Mouse (Mus musculus) T-helper 1 cell (primary cell): ENCODE measurements around the gene Tmem139.

ENCODE experiments used
- in situ Hi-C: fragments of 300-600 bp; cut with MboI, MseI; formaldehyde crosslinking; loops from one replicate; pipeline ENCODE4 v1.15.1; 2025; ENCODE audit warnings: high pct_unique_total_duplicates

Gene Tmem139

DNA sequence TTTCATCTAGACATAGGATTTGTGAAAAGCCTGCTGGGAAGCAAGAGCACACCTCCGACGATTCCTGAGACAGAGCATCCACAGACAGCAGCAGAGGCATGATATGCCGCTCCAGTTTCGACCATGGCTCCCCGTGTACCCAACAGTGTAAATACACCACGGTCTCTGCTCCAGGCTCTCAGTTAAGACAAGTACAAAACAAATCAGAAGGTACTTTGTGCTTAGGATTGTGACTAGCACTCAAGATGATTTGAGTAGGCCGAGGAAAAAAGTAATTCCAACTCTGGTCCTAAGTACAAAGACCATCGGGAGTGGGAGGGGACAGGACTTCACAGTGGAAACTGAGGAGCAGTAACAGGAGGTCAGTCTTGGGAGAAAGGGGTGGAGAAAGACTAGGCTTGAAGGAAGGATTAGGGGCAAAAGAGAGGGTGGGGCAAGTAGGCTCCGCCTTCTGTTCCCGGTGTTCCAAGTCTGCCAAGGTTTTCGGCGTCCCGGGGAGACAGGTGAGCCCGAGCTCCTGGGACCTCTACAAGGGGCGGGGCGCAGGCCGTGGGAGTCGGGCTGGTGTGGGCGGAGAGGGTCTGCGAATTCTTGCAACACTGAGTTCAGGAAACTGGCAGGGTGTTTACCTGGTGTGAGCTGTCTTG, at the start of gene Tmem139:
Tmem139 (plus strand) TSS at position 447 of the 647 bp plus-strand sequence.
- in situ Hi-C loops: loop anchor here (5.0 kb wide), 1 partner anchor 694 kb away; no protein-coding TSS in a partner anchor

DNA sequence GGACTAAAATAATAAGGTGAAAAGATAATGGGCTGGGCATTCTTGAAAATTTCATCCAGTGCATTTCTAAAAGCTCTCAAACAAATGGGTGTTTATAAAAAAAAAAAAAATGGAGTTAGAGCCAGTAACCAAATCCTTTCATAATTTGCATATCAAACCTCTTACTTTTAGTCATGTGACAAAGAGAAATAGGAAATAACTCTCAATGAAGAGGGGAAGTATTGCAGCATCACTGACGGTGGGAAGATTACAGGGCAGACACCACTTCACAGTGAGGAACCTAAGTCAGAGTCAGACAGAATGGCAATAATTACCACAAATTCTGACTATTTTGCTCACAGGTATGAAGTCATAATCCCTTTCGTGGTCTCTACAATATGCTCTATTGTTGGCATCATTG, 46.7 kb upstream of the Tmem139 start, which contains the start of gene Tas2r144:
Tas2r144 (plus strand) TSS at position 301 of the 400 bp plus-strand sequence.
- in situ Hi-C loops: no loop called here

- in situ Hi-C loops: loop anchor here (10.0 kb wide), 1 partner anchor 643 kb away; no protein-coding TSS in a partner anchor
Measured at GRCm38 (mm10) chr6:42222286-42222685, 39.5 kb upstream of the Tmem139 start.

DNA sequence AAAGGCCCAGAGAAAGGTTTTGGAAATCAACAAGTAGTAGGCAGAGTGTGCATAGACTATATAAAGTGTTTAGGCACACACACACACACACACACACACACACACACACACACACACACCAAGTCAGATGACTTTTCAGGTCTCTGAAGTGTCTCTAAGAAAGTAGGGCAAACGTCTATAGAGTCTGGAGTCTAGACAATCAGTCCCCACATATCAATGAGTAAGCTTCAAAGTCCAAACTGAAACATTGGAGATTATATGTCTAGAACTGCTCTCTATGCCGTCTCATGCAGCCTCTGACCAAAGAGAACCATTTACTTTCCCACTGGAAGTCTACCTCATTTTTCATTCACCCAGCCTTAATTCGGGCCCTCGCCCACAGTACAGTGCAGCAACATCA, 36.7 kb upstream of the Tmem139 start:
- in situ Hi-C loops: loop anchor here (5.0 to 10.0 kb wide), 2 partner anchors 357 to 640 kb away; no protein-coding TSS in a partner anchor

GRCm38 (mm10) chr6:42227240-42228101, 34.3 kb upstream of the Tmem139 start:
- in situ Hi-C loops: loop anchor here (5.0 to 10.0 kb wide), 2 partner anchors 355 to 637 kb away; no protein-coding TSS in a partner anchor

GRCm38 (mm10) chr6:42229610-42230009, 32.2 kb upstream of the Tmem139 start:
- in situ Hi-C loops: loop anchor here (5.0 to 10.0 kb wide), 2 partner anchors 353 to 635 kb away; no protein-coding TSS in a partner anchor

DNA sequence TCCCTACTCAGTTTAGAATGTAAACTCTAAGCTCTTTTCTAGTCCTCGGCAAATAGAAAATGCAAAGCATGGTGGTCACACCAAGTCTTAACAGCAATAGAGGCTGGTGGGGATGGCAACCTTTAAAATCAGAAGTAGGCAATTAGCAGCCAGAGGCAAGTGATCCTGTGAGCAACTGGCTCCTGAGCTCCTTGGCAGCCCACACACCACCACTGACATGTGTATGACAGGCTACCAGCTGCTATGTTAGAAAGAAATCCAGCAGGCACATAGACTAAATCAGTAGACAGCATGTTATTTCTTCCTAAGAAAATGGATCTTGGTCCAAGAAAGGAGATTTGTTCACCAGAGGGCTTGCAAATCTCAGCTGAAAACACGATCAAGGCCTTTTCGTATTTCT, 30.6 kb upstream of the Tmem139 start:
- in situ Hi-C loops: no loop called here

DNA sequence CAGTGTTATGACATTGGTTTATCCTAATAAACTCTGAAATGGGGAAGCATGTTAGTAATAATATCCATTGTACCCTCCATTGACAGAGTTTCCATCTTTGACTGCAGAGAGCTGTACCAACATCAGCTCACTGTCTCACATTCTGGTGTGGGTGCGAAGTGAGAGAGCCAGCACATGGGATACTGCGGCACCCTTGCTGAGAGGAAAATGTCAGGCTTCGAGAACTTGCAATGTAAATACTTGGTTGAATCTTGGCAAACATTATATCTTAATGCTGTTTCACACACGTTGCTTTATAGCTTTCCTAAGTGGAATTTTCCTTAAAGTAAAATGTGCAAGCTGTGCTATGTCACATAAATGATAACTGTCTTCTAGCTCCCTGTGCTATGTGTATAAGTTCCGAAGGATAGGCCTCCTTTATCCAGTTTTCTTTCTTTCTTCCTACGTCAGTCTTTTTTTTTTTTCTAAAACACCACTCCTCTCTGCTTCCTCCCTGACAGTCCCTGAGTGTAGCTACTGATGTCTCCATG, 24.4 kb upstream of the Tmem139 start:
- in situ Hi-C loops: no loop called here

- in situ Hi-C loops: loop anchor here (10.0 kb wide), 1 partner anchor 1127 kb away; no protein-coding TSS in a partner anchor
Measured at GRCm38 (mm10) chr6:42241311-42242045, 20.3 kb upstream of the Tmem139 start.

GRCm38 (mm10) chr6:42245711-42246353, 15.9 kb upstream of the Tmem139 start, which contains the start of gene Gstk1:
Gstk1 (plus strand) TSS chr6:42245935.
- in situ Hi-C loops: loop anchor here (5.0 to 10.0 kb wide), 2 partner anchors 76 to 1131 kb away; partner anchors contain the start of gene Fam131b

DNA sequence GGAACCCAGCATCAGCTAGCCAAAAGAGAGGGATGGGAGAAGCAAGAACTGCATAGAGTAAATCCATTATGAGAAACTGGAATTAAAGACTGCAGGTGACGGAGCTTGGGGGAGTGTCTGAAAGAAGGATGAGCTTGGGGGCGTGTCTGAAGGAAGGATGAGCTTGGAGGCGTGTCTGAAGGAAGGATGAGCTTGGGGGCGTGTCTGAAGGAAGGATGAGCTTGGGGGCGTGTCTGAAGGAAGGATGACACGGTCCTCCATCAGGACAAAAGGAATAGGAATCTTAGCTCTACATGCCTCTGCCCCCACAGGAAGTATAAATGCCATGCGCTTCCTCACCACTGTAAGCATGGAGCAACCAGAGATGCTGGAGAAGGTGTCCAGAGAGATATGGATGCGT, 14.6 kb upstream of the Tmem139 start:
- in situ Hi-C loops: loop anchor here (5.0 to 10.0 kb wide), 2 partner anchors 75 to 1132 kb away; partner anchors contain the start of gene Fam131b

GRCm38 (mm10) chr6:42247981-42248380, 13.8 kb upstream of the Tmem139 start:
- in situ Hi-C loops: loop anchor here (5.0 to 10.0 kb wide), 2 partner anchors 74 to 1133 kb away; partner anchors contain the start of gene Fam131b

DNA sequence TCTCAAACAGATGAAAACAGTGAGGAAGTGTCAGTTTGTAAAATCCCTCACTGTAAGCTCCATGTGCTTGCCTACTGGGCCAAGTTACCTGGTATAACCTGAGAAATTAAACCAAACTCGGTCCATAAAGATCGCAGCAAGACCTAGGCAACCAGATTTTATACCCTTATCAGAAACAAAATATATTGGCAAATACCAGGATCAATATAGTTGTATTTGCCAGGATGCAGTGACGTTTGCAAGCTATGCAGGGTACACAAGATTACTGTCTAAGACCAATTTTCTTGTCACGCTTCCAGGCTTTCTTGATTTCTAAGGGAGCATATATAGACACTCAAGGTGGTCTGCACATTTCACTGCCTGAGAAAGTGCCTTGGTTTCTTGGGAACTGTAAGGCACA, 10.0 kb upstream of the Tmem139 start:
- in situ Hi-C loops: no loop called here

GRCm38 (mm10) chr6:42253103-42253502, 8.7 kb upstream of the Tmem139 start:
- in situ Hi-C loops: no loop called here

- in situ Hi-C loops: no loop called here
Measured at GRCm38 (mm10) chr6:42257303-42257863, 4.4 kb upstream of the Tmem139 start.

DNA sequence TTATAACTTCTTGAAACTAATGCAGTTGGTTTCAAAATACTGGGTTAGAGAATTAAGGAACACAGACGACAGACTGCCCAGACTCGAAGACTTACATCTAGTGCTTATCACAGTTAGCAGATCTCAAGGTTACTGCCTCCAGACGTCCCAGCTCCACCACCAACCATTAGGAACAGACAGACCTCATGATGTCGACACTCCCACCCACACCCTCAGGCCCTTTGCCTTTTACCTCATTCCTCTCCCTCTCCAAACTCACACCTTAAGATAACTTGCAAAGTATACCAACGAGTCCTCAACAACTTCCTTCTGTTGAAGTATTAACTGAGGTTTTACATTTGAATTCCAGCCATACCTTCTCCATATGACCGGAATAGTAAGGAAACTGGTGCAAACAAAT, 1.3 kb upstream of the Tmem139 start:
- in situ Hi-C loops: loop anchor here (5.0 kb wide), 1 partner anchor 693 kb away; no protein-coding TSS in a partner anchor

DNA sequence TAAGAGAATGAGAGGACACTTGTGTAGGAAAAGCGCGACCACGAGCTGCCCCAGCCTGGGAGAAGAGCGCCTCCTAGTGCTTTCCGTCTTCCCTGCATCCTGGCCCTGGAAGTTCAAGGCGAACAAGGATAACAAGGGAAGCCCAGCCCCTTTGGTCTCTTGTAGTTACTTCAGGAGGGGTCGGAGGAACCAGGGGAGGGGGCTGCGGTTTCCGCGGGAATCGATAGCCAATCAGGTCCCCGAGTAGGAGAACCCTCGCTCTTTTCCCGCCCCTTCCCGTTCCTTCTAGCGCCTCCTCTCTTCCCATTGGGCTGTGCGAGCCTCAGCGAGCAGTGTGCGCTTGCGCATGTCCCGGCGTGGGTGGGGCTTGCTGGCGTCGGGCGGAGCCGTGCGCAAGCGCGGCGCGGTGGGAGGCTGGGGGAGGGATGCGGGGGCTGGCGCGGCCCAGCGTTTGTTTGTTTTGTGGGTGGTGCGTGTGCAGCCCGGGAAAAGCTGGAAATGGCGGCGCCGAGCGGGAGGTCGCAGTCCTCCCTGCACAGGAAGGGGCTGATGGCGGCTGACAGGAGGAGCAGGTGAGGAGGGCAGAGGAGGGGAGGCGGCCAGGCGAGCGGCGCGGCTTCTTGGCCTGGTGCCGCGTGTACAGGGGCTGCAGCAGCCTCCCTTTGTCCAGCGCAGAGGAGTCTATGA, 3.0 kb downstream of the Tmem139 start, which contains the start of gene Casp2:
Casp2 (plus strand) TSS at position 360 of the 687 bp plus-strand sequence.
- in situ Hi-C loops: loop anchor here (5.0 kb wide), 1 partner anchor 697 kb away; no protein-coding TSS in a partner anchor

GRCm38 (mm10) chr6:42265391-42266330, 3.9 kb downstream of the Tmem139 start:
- in situ Hi-C loops: no loop called here
